Mouse (Mus musculus): ENCODE data around the gene Chil3.
"Not testable (repeated sequence)": the region's sequence is repeated elsewhere in the genome, so short reads cannot be mapped to it uniquely, and the experiment has no call there.

Chil3 gene

GRCm38 (mm10) chr3:106167464-106167863, at the start of gene Chil3:
Gene Chil3, minus strand, starts transcription at chr3:106167564.
- DNase-seq (ENCODE audit: low spot score in 2 of 2), result no peak

- DNase-seq (ENCODE audit: low spot score in 2 of 2), result not testable (repeated sequence)
Observed at GRCm38 (mm10) chr3:106198030-106198429, 30.7 kb upstream of the Chil3 start.

- not testable (repeated sequence) for DNase-seq (ENCODE audit: low spot score in 2 of 2)
Observed at GRCm38 (mm10) chr3:106197246-106197645, 29.9 kb upstream of the Chil3 start.

- no peak for DNase-seq (ENCODE audit: low spot score in 2 of 2)
Observed at GRCm38 (mm10) chr3:106196276-106196675, 28.9 kb upstream of the Chil3 start.

GRCm38 (mm10) chr3:106195486-106195885, 28.1 kb upstream of the Chil3 start:
- no peak for DNase-seq (ENCODE audit: low spot score in 2 of 2)

- no peak for DNase-seq (ENCODE audit: low spot score in 2 of 2)
Observed at GRCm38 (mm10) chr3:106187991-106188390, 20.6 kb upstream of the Chil3 start.

- DNase-seq (ENCODE audit: low spot score in 2 of 2), result no peak
Observed at GRCm38 (mm10) chr3:106177509-106178189, 10.3 kb upstream of the Chil3 start.

- not testable (repeated sequence) for DNase-seq (ENCODE audit: low spot score in 2 of 2)
Observed at GRCm38 (mm10) chr3:106174971-106175370, 7.6 kb upstream of the Chil3 start.

- not testable (repeated sequence) for DNase-seq (ENCODE audit: low spot score in 2 of 2)
Observed at GRCm38 (mm10) chr3:106172506-106172905, 5.1 kb upstream of the Chil3 start.

GRCm38 (mm10) chr3:106171135-106171731, 3.9 kb upstream of the Chil3 start:
- no peak for DNase-seq (ENCODE audit: low spot score in 2 of 2)

- DNase-seq (ENCODE audit: low spot score in 2 of 2), result no peak
Observed at GRCm38 (mm10) chr3:106170522-106171053, 3.2 kb upstream of the Chil3 start.

GRCm38 (mm10) chr3:106154413-106154812, 13.0 kb downstream of the Chil3 start:
- no peak for DNase-seq (ENCODE audit: low spot score in 2 of 2)

GRCm38 (mm10) chr3:106144081-106144480, 23.3 kb downstream of the Chil3 start:
- DNase-seq (ENCODE audit: low spot score in 2 of 2), result no peak

- peak; percentile 78 to 83 for DNase-seq (ENCODE audit: low spot score in 2 of 2)
Observed at GRCm38 (mm10) chr3:106131690-106132089, 35.7 kb downstream of the Chil3 start.

- no peak for DNase-seq (ENCODE audit: low spot score in 2 of 2)
Observed at GRCm38 (mm10) chr3:106128807-106129493, 38.4 kb downstream of the Chil3 start.

GRCm38 (mm10) chr3:106126999-106127398, 40.4 kb downstream of the Chil3 start:
- no peak for DNase-seq (ENCODE audit: low spot score in 2 of 2)

- DNase-seq (ENCODE audit: low spot score in 2 of 2), result no peak
Observed at GRCm38 (mm10) chr3:106112929-106113328, 54.4 kb downstream of the Chil3 start, which contains the start of gene Chia1. Gene Chia1, plus strand, starts transcription at chr3:106113229.

Measured in right cerebral cortex, postnatal 10 days (tissue).